Mouse (Mus musculus): ENCODE measurements around the gene Trmt13.

- TF ChIP-seq E2F4 (IDR thresholded peaks at IDR 0.05; ENCODE audit: insufficient read depth) (no peak), POLR2A (IDR thresholded peaks at IDR 0.05; ENCODE audit: insufficient read length, low read depth) (no peak), USF1 (IDR thresholded peaks at IDR 0.05; ENCODE audit: low read depth) (no peak), TCF3 (IDR thresholded peaks at IDR 0.05; ENCODE audit: insufficient read length, low read depth) (no peak), REST (IDR thresholded peaks at IDR 0.05; ENCODE audit: insufficient read depth, insufficient read length) (no peak), MYOD1 (IDR thresholded peaks at IDR 0.05; ENCODE audit: control insufficient read depth in 1 of 3, insufficient read length in 2 of 3, low read depth in 2 of 3) (no peak)
Observed at GRCm38 (mm10) chr3:116618855-116619254, 4.5 kb upstream of the Trmt13 start.
